Mouse (Mus musculus) ovary, adult 18-20 months (tissue): ENCODE data around the gene Psmb9.
A peak's percentile ranks its signal among the peaks of the same experiment; 100 is the strongest.

Experiments used
- DNase-seq: peaks from one replicate; pipeline ENCODE4 v3.0.0; 2022; ENCODE audit warnings: low spot score, mixed read lengths

Psmb9 gene

DNA sequence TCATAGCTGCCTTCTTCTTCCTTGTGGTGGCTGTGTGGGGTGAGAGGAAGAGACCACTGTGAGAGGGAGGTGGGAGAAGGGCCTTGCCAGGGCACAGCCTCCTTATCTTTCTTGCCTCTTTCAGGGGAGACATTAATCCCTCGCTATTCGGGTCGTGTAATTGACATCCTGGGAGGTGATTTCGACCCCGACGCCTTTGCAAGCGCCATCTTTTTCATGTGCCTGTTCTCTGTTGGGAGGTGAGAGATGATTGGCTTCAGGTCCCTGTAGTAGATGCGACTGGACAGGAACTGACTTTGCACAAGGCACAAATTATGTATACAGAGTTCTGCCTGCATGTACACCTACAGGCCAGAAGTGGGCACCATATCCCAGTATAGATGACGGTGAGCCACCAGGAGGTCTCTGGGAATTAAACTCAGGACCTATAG, 18.2 kb upstream of the Psmb9 start:
- DNase-seq: no peak

DNA sequence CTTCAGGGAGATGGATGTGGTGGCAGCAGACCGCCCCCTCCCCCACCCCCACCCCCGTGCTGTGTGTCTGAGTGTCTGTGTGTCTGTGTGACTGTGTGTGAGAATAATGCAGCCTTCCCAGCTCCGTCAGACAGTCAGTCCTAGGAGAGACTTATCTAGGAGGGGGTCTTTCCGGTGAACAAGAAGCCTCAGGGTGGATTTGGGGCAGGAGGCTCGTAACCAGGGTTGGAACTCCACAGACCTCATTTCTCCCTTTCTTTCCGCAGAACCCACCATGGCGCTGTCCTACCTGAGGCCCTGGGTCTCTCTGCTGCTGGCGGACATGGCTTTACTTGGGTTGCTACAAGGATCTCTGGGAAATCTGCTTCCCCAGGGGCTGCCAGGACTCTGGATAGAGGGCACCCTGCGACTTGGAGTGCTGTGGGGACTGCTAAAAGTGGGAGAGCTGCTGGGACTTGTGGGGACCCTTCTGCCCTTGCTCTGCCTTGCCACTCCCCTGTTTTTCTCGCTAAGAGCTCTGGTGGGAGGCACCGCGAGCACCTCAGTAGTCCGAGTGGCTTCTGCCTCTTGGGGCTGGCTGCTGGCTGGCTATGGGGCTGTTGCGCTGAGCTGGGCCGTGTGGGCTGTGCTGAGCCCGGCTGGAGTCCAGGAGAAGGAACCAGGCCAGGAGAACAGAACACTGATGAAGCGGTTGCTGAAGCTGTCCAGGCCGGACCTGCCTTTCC, 17.6 kb upstream of the Psmb9 start:
- no peak for DNase-seq

DNA sequence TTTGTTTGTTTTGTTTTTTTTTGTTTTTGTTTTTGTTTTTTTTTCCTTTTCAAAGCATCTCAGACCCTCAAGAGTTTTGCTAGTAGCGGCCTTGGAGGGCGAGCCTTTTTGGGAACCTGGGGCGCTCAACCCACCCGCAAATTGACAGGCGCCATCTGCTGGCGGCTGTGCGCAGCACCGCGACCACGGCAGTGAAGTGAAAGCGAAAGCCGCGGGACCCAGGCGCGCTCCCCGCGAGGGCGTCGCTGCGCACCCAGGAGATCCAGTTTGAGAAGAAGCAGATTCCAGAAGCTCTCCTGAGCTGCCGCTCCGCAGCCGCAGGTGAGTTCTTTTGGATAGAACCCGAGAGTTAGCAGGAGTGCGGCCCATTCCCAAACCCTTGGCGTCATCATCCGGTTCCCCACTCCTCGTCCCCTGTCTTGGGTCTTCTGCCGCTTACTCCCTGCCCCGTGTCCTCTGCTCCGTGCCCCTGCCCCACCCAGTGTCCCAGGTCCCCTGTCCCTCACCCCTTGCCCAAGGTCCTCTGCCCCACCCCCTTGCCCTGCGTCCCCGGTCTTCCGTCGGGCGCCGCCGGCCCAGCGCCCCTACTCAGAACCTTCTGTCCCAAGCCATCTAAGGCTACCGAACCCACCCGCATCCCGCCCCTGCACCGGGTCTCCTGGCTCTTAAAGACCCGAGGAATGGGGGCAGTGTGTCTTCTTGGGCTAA, 16.9 kb upstream of the Psmb9 start:
- DNase-seq: peak; percentile 70

DNA sequence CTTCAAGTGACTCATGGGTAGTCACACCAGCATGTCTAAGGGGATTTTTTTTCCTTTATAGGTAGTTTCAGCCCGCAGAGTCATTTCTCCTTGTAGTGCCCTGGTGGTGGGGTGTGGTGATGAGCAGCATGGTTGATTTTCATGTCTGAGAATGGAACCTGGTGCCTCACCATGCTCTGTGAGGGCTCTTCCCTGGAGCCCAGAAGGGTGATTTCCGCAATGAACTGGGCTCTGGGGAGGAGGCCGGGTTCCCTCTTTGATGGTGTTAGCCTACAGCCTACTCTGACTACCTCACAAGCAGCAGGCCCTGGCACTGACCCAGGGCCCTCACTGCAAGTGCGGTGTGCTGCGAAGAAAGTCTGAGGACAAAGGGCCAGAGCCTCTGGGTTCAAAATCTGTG, 15.9 kb upstream of the Psmb9 start, which contains the start of gene Tap2:
Gene Tap2 (plus strand): TSS at position 84 of the 400 bp plus-strand sequence.
- DNase-seq: no peak

DNA sequence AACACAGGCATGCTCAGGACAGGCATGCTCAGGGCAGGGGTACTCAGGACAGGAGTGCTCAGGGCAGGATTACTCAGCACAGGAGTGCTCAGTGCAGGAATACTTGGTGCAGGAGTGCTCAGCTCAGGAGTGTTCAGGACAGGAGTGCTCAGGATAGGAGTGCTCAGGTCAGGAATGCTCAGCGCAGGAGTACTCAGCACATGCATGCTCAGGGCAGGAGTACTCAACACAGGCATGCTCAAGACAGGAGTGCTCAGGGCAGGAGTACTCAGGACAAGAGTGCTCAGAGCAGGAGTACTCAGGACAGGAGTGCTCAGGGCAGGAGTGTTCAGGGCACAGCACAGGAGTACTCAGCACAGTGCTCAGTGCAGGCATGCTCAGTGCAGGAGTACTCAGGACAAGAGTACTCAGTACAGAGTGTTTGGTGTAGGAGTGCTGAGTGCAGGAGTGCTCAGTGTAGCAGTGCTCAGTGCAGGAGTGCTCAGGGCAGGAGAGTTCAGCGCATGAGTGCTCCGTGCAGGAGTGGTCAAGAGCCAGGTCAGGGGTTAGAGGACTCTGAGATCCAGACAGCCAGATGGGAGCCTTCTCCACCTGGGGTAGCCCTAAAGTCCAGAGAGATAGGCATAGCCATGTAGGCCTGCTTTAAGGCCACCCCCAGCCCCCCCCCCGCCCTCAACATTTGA, 15.3 kb upstream of the Psmb9 start:
- no peak for DNase-seq

DNA sequence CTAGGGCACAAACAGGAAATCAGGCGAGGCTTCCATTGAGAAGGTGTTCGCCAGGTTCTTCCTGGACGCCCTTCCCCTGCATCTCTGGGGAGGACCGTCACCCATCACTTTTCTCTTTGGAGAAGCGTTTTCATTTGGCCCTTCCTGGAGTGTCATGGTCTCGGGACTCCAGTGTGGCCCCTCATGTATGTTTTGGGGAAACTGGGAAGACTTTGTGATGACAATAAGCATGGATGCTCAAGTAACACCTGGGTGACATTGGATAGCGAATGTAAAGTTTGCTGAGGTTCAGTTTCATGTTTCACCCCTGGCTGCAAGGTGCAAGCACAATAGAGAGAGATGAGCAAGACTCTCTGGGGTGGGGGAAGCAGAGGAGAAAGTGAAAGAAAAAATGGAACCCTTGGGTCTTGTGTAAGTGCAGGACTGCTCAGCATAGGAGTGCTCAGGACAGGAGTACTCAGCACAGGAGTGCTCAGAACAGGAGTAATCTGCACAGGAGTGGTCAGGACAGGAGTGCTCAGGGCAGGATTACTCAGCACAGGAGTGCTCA, 14.0 kb upstream of the Psmb9 start:
- no peak for DNase-seq

DNA sequence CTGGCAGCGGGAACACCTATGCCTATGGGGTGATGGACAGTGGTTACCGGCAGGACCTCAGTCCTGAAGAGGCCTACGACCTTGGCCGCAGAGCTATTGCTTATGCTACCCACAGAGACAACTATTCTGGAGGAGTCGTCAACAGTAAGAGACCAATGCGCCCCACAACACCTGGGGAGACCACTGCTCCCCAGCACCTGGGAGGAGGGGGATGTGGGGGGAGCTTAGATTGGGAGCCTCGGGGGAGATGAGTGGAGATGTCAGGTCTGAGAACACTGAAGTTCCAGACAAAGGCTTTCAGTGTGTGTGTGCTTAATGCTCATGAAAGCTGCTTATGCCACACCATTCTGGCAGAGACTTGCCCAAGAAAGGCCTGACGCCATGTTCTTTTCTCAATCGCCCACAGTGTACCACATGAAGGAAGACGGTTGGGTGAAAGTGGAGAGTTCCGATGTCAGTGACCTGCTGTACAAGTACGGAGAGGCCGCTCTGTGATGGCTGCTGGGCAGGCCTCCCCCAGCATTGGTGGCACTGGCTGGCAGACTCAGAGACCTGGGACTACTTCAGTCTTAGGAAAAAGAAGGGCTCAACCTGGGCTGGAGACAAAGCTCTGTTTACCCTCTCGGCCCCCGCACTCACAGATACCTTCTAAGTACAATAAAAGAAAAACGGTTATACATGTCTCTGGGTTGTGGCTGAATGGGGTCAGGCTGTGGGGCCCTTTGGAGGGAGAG, 13.4 kb upstream of the Psmb9 start:
- no peak for DNase-seq

DNA sequence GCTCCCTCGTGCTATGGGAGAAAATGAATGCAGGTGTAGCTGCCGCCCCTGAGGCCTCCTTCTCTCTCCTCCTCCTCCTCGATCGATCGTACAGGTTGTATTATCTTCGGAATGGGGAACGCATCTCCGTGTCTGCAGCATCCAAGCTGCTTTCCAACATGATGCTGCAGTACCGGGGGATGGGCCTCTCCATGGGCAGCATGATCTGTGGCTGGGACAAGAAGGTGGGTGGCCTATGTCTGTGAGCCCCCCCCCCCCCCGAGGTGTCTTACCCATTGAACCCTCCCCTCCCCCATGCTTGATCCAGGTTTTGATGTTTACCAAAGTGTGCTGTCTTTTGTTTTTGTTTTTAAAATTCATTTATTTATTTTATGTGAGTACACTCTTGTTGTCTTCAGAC, 12.5 kb upstream of the Psmb9 start:
- no peak for DNase-seq

DNA sequence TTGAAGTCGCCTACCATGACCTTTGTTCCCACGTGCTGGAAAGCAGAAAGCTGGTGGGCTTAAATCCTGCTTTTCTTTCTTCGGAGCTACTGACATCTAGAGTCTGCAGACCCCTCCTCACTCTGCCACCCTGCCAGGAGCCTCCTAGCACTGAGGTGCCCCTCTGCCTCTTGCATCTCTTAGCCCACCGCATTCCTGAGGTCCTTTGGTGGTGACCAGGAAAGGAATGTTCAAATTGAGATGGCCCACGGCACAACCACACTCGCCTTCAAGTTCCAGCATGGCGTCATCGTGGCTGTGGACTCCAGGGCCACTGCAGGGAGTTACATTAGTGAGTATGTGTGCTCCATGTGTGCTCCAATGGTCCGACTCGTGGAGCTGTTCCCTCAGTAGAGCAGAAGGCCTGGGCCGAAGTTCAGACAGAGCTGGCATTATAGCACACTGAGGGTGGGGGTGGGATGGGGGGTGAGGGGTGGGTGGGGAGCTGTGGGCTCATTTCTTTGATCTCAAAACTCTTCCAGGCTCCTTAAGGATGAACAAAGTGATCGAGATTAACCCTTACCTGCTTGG, 11.6 kb upstream of the Psmb9 start:
- no peak for DNase-seq

DNA sequence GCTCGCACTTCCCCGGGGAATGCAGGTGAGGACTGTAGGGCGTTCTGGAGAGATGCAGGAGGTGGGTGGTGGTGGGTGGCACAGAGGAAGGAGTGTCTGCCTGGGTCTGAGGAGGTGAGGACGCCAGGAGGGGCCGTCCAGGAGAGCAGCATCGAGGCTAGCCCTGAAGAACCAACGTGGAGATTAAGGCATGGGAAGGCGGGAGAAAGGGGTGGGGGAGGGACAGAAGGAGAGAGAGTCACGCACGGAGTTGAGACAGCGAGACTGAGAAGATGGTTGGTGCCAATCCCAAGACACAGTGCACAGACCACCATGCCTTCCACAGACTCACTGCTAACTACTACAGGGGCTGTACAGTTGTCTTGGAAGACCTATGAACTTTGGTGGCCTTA, 11.0 kb upstream of the Psmb9 start:
- no peak for DNase-seq

DNA sequence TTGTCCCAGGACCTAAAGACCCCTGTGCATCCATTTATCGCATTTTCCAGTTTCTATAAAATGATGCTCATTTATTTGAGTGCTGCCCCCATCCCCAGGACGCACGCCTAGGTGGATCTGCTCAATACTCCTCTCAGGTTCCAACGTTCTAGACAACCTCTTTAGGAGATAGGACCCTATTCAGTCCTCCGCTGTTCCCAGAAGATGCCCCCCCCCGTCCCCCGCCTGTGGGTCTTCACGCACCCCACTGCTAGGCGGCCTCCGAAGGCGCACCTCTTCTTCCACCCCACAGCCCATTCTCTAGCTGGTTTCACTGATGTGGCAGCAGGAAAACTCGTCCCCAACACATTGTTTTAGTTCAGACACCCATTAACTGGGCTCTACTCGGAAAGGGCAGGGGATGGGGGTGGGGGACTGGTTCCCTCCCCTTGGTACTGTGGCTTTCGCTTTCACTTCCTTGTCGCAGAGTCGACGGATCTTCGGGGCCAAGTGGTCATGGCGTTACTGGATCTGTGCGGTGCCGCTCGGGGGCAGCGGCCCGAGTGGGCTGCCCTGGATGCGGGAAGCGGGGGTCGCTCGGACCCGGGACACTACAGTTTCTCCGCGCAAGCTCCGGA, 10.4 kb upstream of the Psmb9 start:
- DNase-seq: no peak

DNA sequence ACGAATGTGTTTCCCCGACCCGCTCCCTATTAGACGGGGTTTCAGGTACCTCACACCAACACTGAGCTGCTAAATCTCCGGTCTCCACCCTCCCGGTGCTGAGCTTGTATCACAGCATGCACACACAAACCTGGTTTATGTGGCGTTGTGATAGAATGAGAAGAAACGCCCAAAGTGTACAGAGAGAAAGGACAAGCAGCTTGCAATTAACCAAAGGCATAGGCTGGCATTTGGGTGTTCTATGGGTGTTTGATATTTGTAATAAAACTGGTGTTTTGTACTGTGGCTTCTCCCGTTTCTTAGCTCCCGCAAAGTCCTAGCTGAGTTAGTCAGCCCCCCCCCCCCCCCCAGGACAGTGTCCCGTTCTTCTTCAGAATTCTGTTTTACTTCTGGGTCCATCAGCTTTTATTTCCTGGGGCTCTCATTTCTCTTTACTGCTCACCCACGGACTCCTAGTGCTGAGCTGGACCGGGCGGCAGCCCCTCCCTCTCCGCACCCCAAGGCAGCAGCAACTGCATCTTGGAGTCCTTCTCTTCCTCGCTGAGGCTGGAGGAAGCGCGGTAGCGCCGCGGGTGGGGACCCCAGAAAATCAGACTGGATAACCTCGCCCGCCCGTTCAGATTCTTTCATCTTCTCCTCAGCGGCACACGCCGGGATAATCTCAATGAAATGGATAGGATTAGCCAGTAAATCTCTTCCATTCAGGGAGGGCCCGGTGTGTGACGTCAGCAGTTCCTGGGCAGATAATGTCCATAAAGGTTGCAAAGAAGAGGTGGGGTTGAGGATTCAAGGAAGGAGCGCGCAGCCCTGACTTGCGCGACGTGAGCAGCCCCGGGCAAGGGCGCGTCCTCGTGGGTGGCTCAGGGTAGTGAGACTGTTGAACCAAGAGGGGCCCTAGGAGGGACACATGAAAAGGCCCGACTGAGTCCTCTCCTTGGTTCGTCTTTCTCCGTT, 9.7 kb upstream of the Psmb9 start, which contains the start of gene Psmb8:
Gene Psmb8 (plus strand): TSS at position 781 of the 954 bp plus-strand sequence.
- peak; percentile 83 for DNase-seq

DNA sequence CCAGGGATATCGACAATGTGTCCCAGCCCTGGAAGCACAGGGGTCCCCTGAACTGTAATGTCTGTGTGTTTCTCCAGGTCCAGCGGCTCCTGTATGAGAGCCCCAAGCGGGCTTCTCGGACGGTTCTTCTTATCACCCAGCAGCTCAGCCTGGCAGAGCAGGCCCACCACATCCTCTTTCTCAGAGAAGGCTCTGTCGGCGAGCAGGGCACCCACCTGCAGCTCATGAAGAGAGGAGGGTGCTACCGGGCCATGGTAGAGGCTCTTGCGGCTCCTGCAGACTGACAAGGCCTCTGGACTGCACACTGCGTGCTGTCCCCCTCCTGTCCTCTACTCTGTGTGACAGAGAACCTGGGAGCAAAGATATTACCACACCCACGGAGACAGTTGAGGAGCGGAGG, 8.9 kb upstream of the Psmb9 start:
- no peak for DNase-seq

DNA sequence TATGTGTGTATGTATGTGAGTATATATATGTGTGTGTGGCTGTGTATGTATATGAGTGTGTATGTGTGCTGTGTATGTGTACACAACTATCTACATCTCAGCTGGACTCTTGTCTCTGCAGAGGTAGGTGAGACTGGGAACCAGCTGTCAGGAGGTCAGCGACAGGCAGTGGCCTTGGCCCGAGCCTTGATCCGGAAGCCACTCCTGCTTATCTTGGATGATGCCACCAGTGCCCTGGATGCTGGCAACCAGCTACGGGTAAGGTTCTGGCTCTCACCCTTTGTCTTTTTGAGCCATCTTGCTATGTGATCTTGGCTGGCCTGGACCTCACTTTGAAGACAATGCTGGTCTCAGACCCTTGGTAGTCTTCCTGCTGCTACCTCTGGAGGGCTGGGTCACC, 7.2 kb upstream of the Psmb9 start:
- no peak for DNase-seq

DNA sequence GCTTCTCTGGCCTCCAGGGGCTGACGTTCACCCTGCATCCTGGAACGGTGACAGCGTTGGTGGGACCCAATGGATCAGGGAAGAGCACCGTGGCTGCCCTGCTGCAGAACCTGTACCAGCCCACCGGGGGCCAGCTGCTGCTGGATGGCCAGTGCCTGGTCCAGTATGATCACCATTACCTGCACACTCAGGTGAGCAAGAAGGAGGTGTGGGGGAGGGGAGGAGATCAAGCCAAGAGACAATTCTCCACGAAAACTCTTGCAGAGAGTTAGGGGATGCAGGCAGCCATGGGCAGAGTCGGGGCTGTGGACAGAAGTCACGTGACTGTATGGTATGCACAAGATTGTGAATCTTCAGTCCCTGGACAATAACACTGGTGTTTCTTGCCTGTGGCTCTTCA, 5.9 kb upstream of the Psmb9 start:
- no peak for DNase-seq

DNA sequence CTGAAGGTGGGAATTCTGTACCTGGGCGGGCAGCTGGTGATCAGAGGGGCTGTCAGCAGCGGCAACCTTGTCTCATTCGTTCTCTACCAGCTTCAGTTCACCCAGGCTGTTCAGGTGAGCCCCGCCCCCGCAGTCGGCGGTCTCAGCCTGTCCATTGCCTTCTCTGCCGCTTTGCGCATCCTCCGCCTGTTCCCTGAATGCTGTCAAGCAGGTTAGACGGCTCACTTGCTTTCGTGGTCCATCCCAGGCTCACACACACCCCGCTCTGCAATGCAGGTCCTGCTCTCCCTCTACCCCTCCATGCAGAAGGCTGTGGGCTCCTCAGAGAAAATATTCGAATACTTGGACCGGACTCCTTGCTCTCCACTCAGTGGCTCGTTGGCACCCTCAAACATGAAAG, 5.3 kb upstream of the Psmb9 start:
- no peak for DNase-seq

DNA sequence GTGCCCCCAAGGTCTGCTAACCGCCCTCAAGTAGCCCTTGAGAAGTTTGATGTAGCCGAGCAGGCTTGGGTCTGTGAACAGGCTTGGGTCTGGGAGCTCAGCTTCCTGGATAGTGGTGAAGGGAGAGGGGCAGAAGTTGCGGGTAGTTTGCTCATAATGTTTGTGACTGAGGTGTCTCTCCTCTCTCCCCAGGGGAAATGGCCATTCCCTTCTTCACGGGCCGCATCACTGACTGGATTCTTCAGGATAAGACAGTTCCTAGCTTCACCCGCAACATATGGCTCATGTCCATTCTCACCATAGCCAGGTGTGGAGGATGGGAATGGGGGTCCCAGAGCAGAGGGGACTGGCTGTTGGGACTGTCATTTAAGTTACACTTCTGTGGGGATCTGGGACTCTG, 1.4 kb upstream of the Psmb9 start:
- DNase-seq: no peak

DNA sequence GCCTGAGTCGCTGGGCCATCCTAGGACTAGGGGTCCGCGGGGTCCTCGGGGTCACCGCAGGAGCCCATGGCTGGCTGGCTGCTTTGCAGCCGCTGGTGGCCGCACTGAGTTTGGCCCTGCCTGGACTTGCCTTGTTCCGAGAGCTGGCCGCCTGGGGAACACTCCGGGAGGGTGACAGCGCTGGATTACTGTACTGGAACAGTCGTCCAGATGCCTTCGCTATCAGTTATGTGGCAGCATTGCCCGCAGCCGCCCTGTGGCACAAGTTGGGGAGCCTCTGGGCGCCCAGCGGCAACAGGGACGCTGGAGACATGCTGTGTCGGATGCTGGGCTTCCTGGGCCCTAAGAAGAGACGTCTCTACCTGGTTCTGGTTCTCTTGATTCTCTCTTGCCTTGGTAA, 446 bp upstream of the Psmb9 start:
- no peak for DNase-seq

DNA sequence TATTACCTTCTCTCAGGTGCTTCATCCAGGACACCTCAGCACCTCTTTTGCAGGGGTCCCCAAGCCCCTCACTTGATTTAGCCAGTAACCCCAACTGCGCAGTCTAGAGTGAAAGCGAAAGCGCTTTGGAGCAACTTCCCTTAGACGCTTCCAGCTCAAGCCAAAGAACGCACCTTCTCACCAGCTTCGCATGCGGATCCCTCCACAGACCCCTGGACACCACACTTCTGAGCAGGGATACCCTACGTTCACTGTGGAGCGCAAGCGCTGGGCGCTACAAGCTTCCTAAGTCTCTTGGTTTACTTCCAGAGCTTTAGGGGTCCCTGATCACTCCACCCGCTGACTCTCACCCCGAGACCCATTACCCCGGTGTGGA, 691 bp downstream of the Psmb9 start:
- no peak for DNase-seq

DNA sequence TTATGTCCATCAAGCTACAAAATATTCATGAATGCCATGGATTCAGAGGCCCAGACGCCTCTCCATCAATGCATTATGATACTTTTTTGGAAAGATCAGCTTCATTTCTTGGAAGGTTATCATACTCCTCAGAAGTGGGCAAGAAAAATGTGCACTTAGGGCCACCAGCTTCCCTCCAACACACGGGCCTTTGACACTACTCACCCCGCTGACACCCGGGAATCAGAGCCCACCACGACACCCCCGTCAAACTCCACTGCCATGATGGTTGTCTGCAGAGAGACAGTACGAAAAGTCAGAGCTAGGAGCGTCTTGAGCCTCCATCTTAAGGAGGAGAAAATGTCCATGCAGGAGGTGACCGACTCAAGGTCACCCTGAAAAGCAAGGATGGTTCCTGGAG, 2.0 kb downstream of the Psmb9 start:
- DNase-seq: no peak
